Mouse (Mus musculus): ENCODE measurements around the gene Blcap.

DNA sequence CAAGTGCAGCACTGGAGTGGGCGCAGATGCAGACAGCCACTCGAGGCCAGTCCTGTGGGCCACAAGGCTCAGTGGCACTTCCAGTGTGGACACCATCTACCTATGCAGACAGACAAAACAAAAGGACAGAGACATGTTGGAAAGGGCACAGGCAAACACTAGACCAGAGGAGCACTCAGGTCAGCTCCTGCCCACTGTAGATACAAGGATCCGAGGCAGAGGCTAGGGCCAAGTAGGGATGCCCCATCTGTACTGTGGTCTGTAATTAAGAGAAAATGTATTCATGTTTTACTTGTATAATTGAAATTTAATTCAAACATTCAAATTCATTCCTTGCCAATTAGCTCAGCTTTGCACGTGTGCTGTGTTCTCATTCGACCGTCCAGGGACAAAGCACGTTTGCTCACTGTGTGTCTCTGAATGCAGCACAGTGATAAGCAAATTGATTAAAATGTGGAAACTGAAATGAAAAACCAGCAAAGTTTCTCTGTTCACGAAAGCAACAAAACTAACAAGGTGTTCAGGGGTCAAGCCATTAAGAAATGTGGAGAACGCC lies 26.7 kb downstream of the Blcap start:
- TF ChIP-seq CTCF (IDR thresholded peaks at IDR 0.05; ENCODE audit: borderline replicate concordance, control insufficient read depth, extremely low read depth, insufficient read depth, low read length, poor library complexity) (no peak), POLR2A (IDR thresholded peaks at IDR 0.05; ENCODE audit: control insufficient read depth, extremely low read depth, insufficient read depth, low read length, poor library complexity) (no peak)

Measured in thymus, adult 2 months (tissue).